Mouse (Mus musculus) spleen, adult 2 months (tissue): ENCODE data around the gene Rpgrip1l. TPM values are rescaled to one million over a fixed set of nuclear protein-coding genes. Genes with fewer than 3 reads are reported as not detected.

ENCODE experiments used
- DNase-seq, 2 experiments: peaks; one replicate each; pipeline versions ENCODE4 v3.0.0 to v3.0.0-alpha.2; 2012 to 2021; ENCODE audit warnings: low spot score in 2 of 2, low read depth in 1 of 2
- H3K27ac ChIP-seq: fragments of 200-500 bp; 2 replicates; pipeline ENCODE4 v1.5.1; 2012; ENCODE audit warnings: low read length, inconsistent platforms; ENCODE audit not compliant: insufficient read depth
- H3K27me3 ChIP-seq: fragments of 200-500 bp; 2 replicates; pipeline ENCODE4 v1.6.1; 2012; ENCODE audit warnings: mild to moderate bottlenecking, moderate library complexity, low read length, inconsistent platforms; ENCODE audit not compliant: control insufficient read depth, insufficient read depth
- H3K36me3 ChIP-seq: fragments of 200-500 bp; 2 replicates; pipeline ENCODE4 v1.6.1; 2012; ENCODE audit warnings: mild to moderate bottlenecking, low read length, inconsistent platforms; ENCODE audit not compliant: control insufficient read depth, insufficient read depth
- H3K4me1 ChIP-seq: fragments of 200-500 bp; 2 replicates; pipeline ENCODE4 v1.6.1; 2011; ENCODE audit warnings: inconsistent platforms; ENCODE audit not compliant: control insufficient read depth, insufficient read depth, insufficient read length
- H3K4me3 ChIP-seq: fragments of 200-500 bp; 2 replicates; pipeline ENCODE4 v1.5.1; 2011; ENCODE audit warnings: mild to moderate bottlenecking, inconsistent platforms; ENCODE audit not compliant: insufficient read depth, insufficient read length; ENCODE audit errors: extremely low read depth
- CTCF ChIP-seq: fragments of 200-500 bp; IDR thresholded peaks from 2 replicates; pipeline ENCODE4 v1.5.1; 2011; ENCODE audit warnings: mild to moderate bottlenecking, inconsistent platforms; ENCODE audit not compliant: insufficient read depth, insufficient read length, insufficient replicate concordance; ENCODE audit errors: extremely low read depth
- POLR2A ChIP-seq: fragments of 200-500 bp; IDR thresholded peaks from 2 replicates; pipeline ENCODE4 v1.6.1; 2011; ENCODE audit warnings: low read depth, low read length, inconsistent platforms
- WGBS: fragments of 180-500 bp; shearing (Covaris S2); methylation state at CpG from one replicate; pipeline ENCODE4 v1.1.7; 2018; 5-methylcytosine and 5-hydroxymethylcytosine counted together
- polyA plus RNA-seq: library from polyadenylated mRNA; depleted of rRNA; stranded (reverse); fragments of >200 nt; gene quantifications from 2 replicates; pipeline ENCODE4 v1.2.3, GENCODE M21; 2012

The Rpgrip1l gene
- polyA plus RNA-seq, 1 experiment, result 0.30 TPM

DNA sequence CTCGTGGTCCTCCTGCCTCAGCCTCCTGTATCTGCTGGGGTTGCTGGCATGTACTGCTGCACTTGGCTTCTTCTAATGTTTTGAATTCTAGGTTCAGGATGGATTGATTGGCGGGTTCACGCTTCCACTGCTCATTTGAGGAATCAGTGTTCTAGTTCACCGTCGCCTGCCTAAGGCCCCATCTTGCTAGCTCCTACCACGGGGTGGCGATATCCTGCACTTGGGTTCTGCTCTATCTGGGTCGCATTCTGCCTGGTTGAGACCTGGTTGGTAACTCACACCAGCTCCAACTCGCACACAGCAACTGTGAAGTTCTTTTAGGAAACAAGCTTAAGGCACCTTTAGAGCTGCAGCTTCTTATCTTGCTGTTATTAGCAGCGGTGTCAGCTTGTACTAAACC is 34.1 kb upstream of the Rpgrip1l start:
- Histone ChIP-seq H3K27ac (no peak overlapping the region), H3K4me3 (no peak overlapping the region), H3K36me3 (no peaks in the 10 kb centered on the region), H3K4me1 (no peaks in the 10 kb centered on the region; the same call in 1 of the 2 replicates), H3K27me3 (no peaks in the 10 kb centered on the region)
- 94% methylated on average over 10 of the region's 10 CpGs for WGBS
- TF ChIP-seq POLR2A (no peak), CTCF (no peak)
- no peak for DNase-seq

DNA sequence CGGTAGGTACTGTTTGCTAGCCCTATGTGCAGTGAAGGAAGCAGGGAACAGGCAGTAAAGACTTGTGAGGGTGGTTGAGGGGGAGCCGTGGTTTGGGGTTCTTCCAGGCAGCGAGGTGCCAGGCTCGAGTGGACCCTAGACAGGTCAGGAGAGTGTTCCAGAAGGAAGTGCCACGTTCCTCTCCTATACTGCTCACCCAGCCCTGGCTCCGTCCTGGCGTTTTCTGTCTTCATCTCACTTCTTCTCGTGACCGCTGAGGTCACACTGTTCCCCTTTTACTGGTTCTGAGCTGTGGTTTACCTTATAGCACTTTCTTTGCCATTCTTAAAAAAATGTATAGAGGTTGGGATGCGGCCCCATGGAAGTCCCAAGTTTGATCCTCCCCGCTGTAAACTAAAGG is 31.6 kb upstream of the Rpgrip1l start:
- Histone ChIP-seq H3K4me3 (no peak overlapping the region), H3K36me3 (no peaks in the 10 kb centered on the region), H3K27me3 (no peaks in the 10 kb centered on the region), H3K27ac (no peak overlapping the region), H3K4me1 (no peaks in the 10 kb centered on the region; the same call in 1 of the 2 replicates)
- WGBS, result 55% methylated on average over 11 of the region's 11 CpGs
- TF ChIP-seq CTCF (no peak), POLR2A (no peak)
- no peak for DNase-seq

DNA sequence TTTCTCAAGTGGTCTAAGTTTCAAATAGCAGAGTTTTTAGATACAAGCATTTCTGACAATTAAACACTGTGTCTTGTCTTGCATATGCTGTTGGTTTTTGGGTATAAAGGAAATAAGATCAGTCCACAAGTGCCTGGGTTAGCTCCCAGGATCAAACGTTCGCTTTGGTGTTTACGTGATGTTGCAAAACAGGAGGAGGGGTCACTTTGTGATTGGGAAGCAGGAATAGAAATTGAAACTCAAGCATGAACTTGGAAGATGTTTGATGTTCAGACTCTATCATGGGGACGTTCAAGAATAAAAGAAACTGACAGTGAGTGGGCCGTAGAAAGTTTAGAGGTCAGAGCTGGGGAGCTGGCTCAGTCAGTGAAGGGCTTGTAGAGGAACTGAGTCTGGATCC is 29.7 kb upstream of the Rpgrip1l start:
- WGBS, result 77% methylated on average over 5 of the region's 5 CpGs
- Histone ChIP-seq H3K4me3 (no peak overlapping the region), H3K27me3 (no peaks in the 10 kb centered on the region), H3K4me1 (no peaks in the 10 kb centered on the region; the same call in 1 of the 2 replicates), H3K27ac (no peak overlapping the region), H3K36me3 (no peaks in the 10 kb centered on the region)
- TF ChIP-seq POLR2A, result no peak
- no peak for TF ChIP-seq CTCF
- no peak for DNase-seq

DNA sequence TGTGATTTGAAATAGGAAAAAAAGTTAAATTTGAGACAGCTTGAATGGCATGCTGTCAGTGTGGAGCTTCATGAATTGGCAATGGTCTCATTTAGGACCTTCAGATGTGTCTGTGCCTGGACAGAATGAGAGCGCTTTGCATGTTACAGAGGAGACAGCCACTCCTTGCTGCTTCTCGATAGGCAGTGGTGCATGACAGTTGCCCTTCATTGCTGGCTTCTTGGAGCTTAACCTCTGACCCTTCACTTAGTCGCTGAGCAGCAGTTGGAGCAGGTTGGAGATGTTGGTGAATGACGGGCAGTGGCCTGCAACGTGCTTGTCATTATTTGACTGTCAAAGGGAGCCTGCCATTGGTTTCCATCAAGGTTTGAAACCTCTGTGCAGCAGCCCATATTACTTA is 29.1 kb upstream of the Rpgrip1l start:
- TF ChIP-seq POLR2A, result no peak
- no peak for TF ChIP-seq CTCF
- DNase-seq, result no peak
- no peaks in the 10 kb centered on the region for H3K27me3 ChIP-seq
- no peak overlapping the region for H3K4me3 ChIP-seq
- H3K27ac ChIP-seq, result no peak overlapping the region
- no peaks in the 10 kb centered on the region for H3K36me3 ChIP-seq
- no peaks in the 10 kb centered on the region; the same call in 1 of the 2 replicates for H3K4me1 ChIP-seq
- WGBS, result 85% methylated on average over 5 of the region's 5 CpGs

DNA sequence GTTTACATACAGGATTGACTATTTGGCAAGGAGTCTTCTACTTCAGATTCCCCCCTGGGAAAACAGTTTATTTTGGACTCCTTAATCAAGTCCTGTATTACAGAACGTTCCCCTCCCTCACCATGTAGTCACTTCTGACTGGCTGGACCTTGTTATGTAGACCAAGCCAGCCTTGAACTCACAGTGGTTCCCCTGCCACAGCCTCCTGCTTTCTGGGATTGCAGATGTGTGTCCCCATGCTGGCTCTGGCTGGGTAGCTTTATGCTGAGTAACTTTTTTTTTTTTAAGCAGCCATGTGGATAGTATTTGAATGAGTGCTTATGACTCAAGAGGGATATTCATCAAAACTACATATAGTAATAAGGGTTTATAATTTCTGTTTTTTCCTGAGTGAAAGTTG is 27.7 kb upstream of the Rpgrip1l start:
- Histone ChIP-seq H3K4me1 (no peaks in the 10 kb centered on the region), H3K36me3 (no peaks in the 10 kb centered on the region), H3K27ac (no peak overlapping the region), H3K4me3 (no peak overlapping the region), H3K27me3 (no peaks in the 10 kb centered on the region)
- 84% methylated on average over 1 of the region's 1 CpGs for WGBS
- TF ChIP-seq CTCF, result no peak
- no peak for TF ChIP-seq POLR2A
- DNase-seq, result no peak

DNA sequence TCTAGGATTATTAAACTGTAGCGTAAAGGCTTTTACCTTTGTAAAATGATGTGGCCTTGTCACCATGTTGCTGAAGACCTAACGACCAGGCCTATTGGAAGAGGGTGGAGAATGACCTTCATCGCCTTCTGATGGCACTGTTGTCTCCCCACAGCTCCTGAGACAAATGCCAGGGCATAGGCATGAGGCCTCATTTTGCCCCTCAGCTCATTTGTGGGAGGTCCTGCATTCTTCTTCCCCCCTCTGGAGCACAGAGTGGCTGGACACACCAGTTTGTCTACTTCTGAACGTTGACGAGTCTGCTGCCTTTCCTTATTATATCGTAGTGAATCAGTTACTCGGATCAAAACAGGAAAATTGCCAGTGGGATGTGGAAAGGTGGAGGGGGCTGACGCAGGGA is 26.6 kb upstream of the Rpgrip1l start:
- H3K4me1 ChIP-seq, result no peaks in the 10 kb centered on the region
- H3K36me3 ChIP-seq, result no peaks in the 10 kb centered on the region
- no peak overlapping the region for H3K27ac ChIP-seq
- no peak overlapping the region for H3K4me3 ChIP-seq
- TF ChIP-seq CTCF (no peak), POLR2A (no peak)
- H3K27me3 ChIP-seq, result no peaks in the 10 kb centered on the region
- no peak for DNase-seq
- 94% methylated on average over 8 of the region's 8 CpGs for WGBS

DNA sequence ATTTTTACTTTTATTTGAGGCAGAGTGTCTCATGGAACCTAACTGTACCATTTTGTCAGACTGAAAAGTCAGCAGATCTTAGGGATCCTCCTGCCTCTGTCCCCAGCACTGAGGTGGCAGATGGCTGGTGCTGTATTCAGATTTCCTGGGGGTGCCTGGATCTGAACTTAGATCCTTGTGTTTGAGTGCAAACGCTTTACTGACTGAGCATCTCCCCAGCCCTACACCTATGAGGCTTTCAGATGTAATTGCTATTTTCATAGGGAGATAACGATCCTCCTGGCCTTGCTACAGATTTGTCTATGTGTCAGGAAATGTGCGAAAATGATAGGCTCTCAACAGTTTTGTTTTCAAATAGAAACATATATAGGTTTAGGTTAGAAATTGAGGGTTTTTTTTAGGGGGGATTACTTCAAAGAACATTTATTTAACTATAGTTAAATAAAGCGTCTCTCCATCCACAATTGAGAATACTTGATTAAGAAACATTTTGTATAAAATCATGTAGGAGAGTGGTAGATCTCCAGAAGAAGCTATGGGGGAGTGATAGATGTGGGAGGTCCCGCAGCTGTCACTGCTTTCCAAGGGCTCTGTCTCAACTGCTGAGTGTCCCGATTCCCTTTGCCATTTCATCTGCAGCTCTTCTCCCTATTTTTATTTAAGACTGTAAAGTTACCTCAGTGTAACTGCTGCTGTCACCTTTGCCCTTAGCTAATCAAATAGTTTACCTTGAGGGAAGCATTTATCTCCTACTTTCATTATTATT is 25.5 kb upstream of the Rpgrip1l start:
- no peak overlapping the region for H3K4me3 ChIP-seq
- H3K4me1 ChIP-seq, result no peaks in the 10 kb centered on the region
- no peaks in the 10 kb centered on the region for H3K27me3 ChIP-seq
- 93% methylated on average over 6 of the region's 6 CpGs for WGBS
- H3K27ac ChIP-seq, result no peak overlapping the region
- DNase-seq, result no peak
- TF ChIP-seq CTCF (no peak), POLR2A (no peak)
- H3K36me3 ChIP-seq, result no peaks in the 10 kb centered on the region
